Mouse (Mus musculus) liver, adult 2 months (tissue): Measurements from ENCODE around the gene Frat1. TPM values are rescaled to one million over a fixed set of nuclear protein-coding genes. Genes with fewer than 3 reads are reported as not detected.

Experiments
- DNase-seq: peaks from one replicate; pipeline ENCODE4 v3.0.0-alpha.2; 2011; ENCODE audit warnings: low read depth, low spot score; ENCODE audit errors: extremely low read depth
- H3K27ac ChIP-seq: fragments of 200-500 bp; replicated peaks from 2 replicates; pipeline ENCODE4 v1.5.1; 2012; ENCODE audit warnings: low read depth, mild to moderate bottlenecking, control low read depth, inconsistent platforms, low read length; ENCODE audit not compliant: insufficient read depth
- H3K27me3 ChIP-seq: fragments of 200-500 bp; 2 replicates; pipeline ENCODE4 v1.6.1; 2012; ENCODE audit warnings: mild to moderate bottlenecking, moderate library complexity, low read length, inconsistent platforms; ENCODE audit not compliant: control insufficient read depth, insufficient read depth
- H3K36me3 ChIP-seq: fragments of 200-500 bp; 2 replicates; pipeline ENCODE4 v1.6.1; 2012; ENCODE audit warnings: low read length, inconsistent platforms; ENCODE audit not compliant: control insufficient read depth, insufficient read depth
- H3K4me1 ChIP-seq: fragments of 200-500 bp; 2 replicates; pipeline ENCODE4 v1.6.1; 2011; ENCODE audit warnings: low read length; ENCODE audit not compliant: control insufficient read depth, insufficient read depth
- H3K4me3 ChIP-seq: fragments of 200-500 bp; 2 replicates; pipeline ENCODE4 v1.5.1; 2011; ENCODE audit warnings: low read depth, mild to moderate bottlenecking, control low read depth, low read length, moderate library complexity; ENCODE audit not compliant: insufficient read depth
- H3K79me2 ChIP-seq: fragments of 200-500 bp; 2 replicates; pipeline ENCODE4 v1.6.1; 2012; ENCODE audit warnings: inconsistent platforms, mild to moderate bottlenecking, low read length, moderate library complexity; ENCODE audit not compliant: control insufficient read depth, insufficient read depth
- H3K9ac ChIP-seq: fragments of 200-500 bp; 2 replicates; pipeline ENCODE4 v1.6.1; 2012; ENCODE audit warnings: low read depth, mild to moderate bottlenecking, control low read depth, inconsistent platforms, low read length
- CTCF ChIP-seq: fragments of 200-500 bp; IDR thresholded peaks from 2 replicates; pipeline ENCODE4 v1.5.1; 2011; ENCODE audit warnings: low read depth, low read length, control low read depth
- POLR2A ChIP-seq: fragments of 200-500 bp; IDR thresholded peaks from 2 replicates; pipeline ENCODE4 v1.6.1; 2011; ENCODE audit warnings: low read length, control low read depth; ENCODE audit not compliant: insufficient read depth; ENCODE audit errors: extremely low read depth
- WGBS: fragments of 180-500 bp; shearing (Covaris S2); methylation state at CpG from one replicate; pipeline ENCODE4 v1.1.7; 2018; 5-methylcytosine and 5-hydroxymethylcytosine counted together
- polyA plus RNA-seq: library from polyadenylated mRNA; depleted of rRNA; stranded (reverse); fragments of >200 nt; gene quantifications from 2 replicates; pipeline ENCODE4 v1.2.3, GENCODE M21; 2012; rRNA removed
- total RNA-seq: library from RNA; depleted of rRNA; stranded (reverse); fragments of >200 nt; gene quantifications from 2 replicates; pipeline ENCODE4 v1.2.3, GENCODE M21; 2014; rRNA removed

The Frat1 gene
- total RNA-seq (1.9 and 3.3 TPM in 2 replicates), polyA plus RNA-seq (5.5 and 5.6 TPM in 2 replicates)

DNA sequence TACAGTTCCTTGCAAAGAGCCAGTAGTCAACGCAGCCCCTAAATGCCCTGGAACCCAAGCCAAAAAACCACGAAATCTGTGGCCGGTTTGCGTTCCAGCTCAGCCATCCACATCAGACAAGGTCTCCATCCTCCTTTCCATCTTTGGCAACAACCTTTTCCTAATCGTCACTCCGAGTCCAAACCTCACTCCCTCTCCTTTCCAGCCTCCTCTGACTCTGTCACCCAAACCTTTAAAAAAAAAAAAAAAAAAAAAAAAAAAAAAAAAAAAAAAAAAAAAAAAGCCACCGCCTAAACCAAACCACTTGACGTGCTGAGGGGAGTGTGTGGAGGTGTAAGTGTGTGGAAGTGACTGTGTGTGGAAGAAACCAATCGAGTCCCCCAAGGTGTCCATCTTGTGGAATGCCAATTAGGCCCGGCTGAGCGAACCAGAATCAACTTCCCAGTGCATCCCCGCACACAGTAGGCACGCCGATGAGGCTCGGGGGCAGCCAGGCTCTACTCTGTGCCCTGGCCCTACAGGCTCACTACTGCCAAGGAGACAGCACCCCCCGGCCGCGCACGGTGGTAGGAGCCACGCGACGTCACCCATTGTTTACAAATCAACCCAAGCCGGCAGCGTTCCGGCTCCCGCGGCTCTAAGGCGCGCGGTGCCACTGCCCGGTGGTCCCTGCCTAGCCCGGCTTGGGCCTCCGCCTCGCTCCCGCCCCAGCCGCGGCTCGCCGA lies at the start of gene Frat1:
Gene Frat1 (plus strand): TSS at position 590 of the 725 bp plus-strand sequence.
- H3K4me1 ChIP-seq, result peaks cover 12% of the 10 kb centered on the region
- DNase-seq, result peak; percentile 92
- H3K36me3 ChIP-seq, result no peaks in the 10 kb centered on the region
- H3K4me3 ChIP-seq, result peak within 1 kb of the TSS; percentile 59
- WGBS, result under 1% methylated on average over 39 of the region's 39 CpGs
- H3K9ac ChIP-seq, result peak within 1 kb of the TSS; percentile 88
- no peaks in the 10 kb centered on the region for H3K27me3 ChIP-seq
- peaks cover 4% of the 10 kb centered on the region; the same call in 1 of the 2 replicates for H3K79me2 ChIP-seq
- TF ChIP-seq POLR2A, result no peak
- TF ChIP-seq CTCF, result no peak
- H3K27ac ChIP-seq, result peak within 1 kb of the TSS; percentile 96

- TF ChIP-seq CTCF (no peak), POLR2A (no peak)
- H3K27me3 ChIP-seq, result no peaks in the 10 kb centered on the region
- no peaks in the 10 kb centered on the region for H3K4me1 ChIP-seq
- 98% methylated on average over 1 of the region's 1 CpGs for WGBS
- no peak overlapping the region for H3K4me3 ChIP-seq
- H3K27ac ChIP-seq, result no peak overlapping the region
- H3K9ac ChIP-seq, result no peak overlapping the region
- H3K79me2 ChIP-seq, result no peaks in the 10 kb centered on the region
- H3K36me3 ChIP-seq, result no peaks in the 10 kb centered on the region
- DNase-seq, result no peak
These were observed 42.9 kb upstream of the Frat1 start for GRCm38 (mm10) chr19:41786896-41787295.

DNA sequence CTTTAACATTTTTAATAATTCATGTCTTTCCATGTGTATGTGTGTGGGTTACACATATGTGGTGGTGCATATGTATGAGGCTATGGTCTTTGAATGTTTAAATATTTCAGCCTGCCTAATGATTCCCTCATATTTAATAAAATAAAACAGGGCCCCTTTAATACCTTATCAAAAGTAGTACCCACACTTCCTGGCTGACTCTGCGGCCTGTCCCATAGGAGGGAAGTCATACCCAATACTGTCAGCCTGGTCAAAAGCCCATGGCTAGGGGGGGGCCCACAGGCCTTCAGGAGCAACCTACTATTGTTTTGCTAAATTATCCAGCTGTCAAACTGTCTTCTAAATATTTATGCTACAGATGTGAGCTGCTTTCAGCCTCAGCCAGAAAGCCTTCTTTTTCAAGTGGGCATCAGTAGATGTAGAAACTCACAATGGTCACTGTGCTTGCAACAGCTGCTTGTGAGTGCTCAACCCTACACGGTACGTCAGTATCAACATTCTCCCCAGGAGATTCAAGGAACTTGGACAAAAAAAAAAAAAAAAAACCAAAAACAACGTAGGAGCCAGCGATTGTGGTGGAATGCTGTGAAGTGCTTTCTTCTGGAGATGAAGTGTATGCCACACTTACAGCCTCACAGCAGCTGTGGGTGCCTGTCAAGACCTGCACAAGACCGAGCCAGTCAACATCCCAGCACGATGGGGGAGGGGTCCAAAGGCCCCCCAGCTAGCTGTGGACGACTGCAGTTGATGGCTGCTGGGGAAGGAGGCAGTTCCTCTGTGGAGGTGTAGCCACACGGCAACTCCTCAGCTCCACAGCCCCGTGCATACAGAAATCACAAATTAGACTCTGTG lies 40.4 kb upstream of the Frat1 start:
- Histone ChIP-seq H3K27me3 (no peaks in the 10 kb centered on the region), H3K79me2 (no peaks in the 10 kb centered on the region), H3K4me1 (no peaks in the 10 kb centered on the region), H3K9ac (no peak overlapping the region), H3K36me3 (no peaks in the 10 kb centered on the region), H3K4me3 (no peak overlapping the region), H3K27ac (no peak overlapping the region)
- DNase-seq, result no peak
- no peak for TF ChIP-seq CTCF
- TF ChIP-seq POLR2A, result no peak
- 86% methylated on average over 10 of the region's 10 CpGs for WGBS

GRCm38 (mm10) chr19:41791384-41791783 lies 38.4 kb upstream of the Frat1 start:
- H3K9ac ChIP-seq, result no peak overlapping the region

DNA sequence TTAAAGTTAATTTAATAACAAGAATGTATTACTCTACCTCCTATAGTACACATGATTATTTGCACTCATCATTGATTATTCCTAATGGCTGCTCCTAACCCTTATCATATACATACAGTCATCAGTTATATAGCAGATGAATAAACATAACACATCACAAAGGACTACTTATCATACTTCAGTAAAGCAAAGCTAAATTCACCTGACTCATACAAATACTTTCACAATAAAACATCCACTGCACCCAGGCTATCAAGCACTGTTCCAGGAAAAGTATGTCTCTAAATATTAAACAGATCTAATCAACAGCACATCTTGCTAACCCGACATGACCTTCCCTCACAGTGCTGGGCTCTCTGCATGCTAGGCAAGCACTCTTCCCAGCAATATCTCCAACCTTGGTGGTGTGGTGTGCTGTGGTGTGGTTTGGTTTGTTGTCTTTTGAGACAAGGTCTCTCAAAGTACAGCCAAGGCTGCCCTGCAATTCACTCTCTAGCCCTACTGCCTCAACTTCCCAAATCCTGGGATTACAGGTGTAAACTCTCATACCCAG lies 36.8 kb upstream of the Frat1 start:
- no peaks in the 10 kb centered on the region for H3K4me1 ChIP-seq
- 57% methylated on average over 1 of the region's 1 CpGs for WGBS

More at GRCm38 (mm10) chr19:41791384-41791783, 38.4 kb upstream of the Frat1 start:
- Histone ChIP-seq H3K27me3 (no peaks in the 10 kb centered on the region), H3K79me2 (no peaks in the 10 kb centered on the region), H3K4me3 (no peak overlapping the region), H3K27ac (no peak overlapping the region), H3K4me1 (no peaks in the 10 kb centered on the region), H3K36me3 (no peaks in the 10 kb centered on the region)
- WGBS, result 97% methylated on average over 2 of the region's 2 CpGs
- no peak for TF ChIP-seq POLR2A
- peak; percentile 53 for TF ChIP-seq CTCF
- no peak for DNase-seq

More for the DNA sequence above, 36.8 kb upstream of the Frat1 start:
- Histone ChIP-seq H3K36me3 (no peaks in the 10 kb centered on the region), H3K27ac (no peak overlapping the region), H3K4me3 (no peak overlapping the region), H3K27me3 (no peaks in the 10 kb centered on the region), H3K9ac (no peak overlapping the region), H3K79me2 (no peaks in the 10 kb centered on the region)
- DNase-seq, result no peak
- TF ChIP-seq POLR2A (no peak), CTCF (no peak)
